Mouse (Mus musculus) hindbrain, embryonic 11.5 days (tissue): ENCODE measurements at regions not wholly inside any gene's neighbourhood (a gene's known extent, or its start where the extent isn't known, plus 50 kb on each side); places are given as distances from the start of the nearest gene placed in this dataset.

Experiments
- ATAC-seq: fragments of 200-750 bp; cut with Nextera tagmentation; 2 replicates; pipeline ENCODE4 v1.8.0; 2017; ENCODE audit warnings: mild to moderate bottlenecking, moderate TSS enrichment, moderate library complexity; ENCODE audit not compliant: low FRiP score
- DNase-seq: peaks from one replicate; pipeline ENCODE4 v3.0.0-alpha.2; 2015; ENCODE audit warnings: low spot score
- H3K27ac ChIP-seq: fragments of 300-500 bp; sonication (generic); 2 replicates; pipeline ENCODE4 v1.5.1; 2014; ENCODE audit warnings: mild to moderate bottlenecking, low read depth, low read length
- H3K27me3 ChIP-seq: fragments of 300-500 bp; sonication (generic); 2 replicates; pipeline ENCODE4 v1.6.1; 2014; ENCODE audit warnings: mild to moderate bottlenecking, low read length, moderate library complexity, mixed read lengths; ENCODE audit not compliant: control insufficient read depth, insufficient read depth
- H3K36me3 ChIP-seq: fragments of 300-500 bp; sonication (generic); 2 replicates; pipeline ENCODE4 v1.6.1; 2014; ENCODE audit warnings: mild to moderate bottlenecking, low read length, moderate library complexity, mixed read lengths; ENCODE audit not compliant: control insufficient read depth, insufficient read depth
- H3K4me1 ChIP-seq: fragments of 300-500 bp; sonication (generic); replicated peaks from 2 replicates; pipeline ENCODE4 v1.6.1; 2014; ENCODE audit warnings: low read length, mixed read lengths; ENCODE audit not compliant: control insufficient read depth, insufficient read depth
- H3K4me2 ChIP-seq: fragments of 300-500 bp; sonication (generic); replicated peaks from 2 replicates; pipeline ENCODE4 v1.6.1; 2014; ENCODE audit warnings: mild to moderate bottlenecking, low read depth, low read length
- H3K4me3 ChIP-seq: fragments of 300-500 bp; sonication (generic); 2 replicates; pipeline ENCODE4 v1.5.1; 2014; ENCODE audit warnings: low read depth, low read length
- H3K9ac ChIP-seq: fragments of 300-500 bp; sonication (generic); 2 replicates; pipeline ENCODE4 v1.6.1; 2014; ENCODE audit warnings: low read depth, low read length
- H3K9me3 ChIP-seq: fragments of 300-500 bp; sonication (generic); 2 replicates; pipeline ENCODE4 v1.6.1; 2016; ENCODE audit warnings: low read length; ENCODE audit not compliant: control insufficient read depth
- WGBS: fragments of 180-500 bp; shearing (Covaris S2); extraction: QIAGEN DNeasy Blood & Tissue Kit; methylation state at CpG from one replicate; pipeline ENCODE4 v1.1.7; 2014; 5-methylcytosine and 5-hydroxymethylcytosine counted together

DNA sequence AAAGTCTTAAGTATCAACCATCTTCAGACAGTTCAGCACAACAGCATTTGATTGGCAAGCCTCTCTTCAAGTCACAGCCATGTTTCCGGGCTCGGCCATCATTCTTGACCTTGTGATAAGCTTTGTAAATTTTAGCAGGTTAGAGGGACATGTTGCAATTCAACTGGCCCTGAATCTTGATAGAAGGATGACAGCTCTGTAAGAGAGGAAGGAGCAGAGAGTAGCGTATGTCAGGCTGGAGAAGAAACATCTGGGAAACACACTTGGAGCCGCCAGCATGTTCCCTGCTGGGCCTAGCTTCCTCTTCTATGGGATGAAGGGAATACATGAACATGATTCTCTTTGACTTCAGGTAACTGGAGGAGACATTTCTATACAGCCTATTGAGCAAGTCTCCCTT lies 115.2 kb upstream of the Rgma start:
- Histone ChIP-seq H3K36me3 (no peaks in the 10 kb centered on the region), H3K27ac (no peak overlapping the region), H3K4me1 (no peaks in the 10 kb centered on the region), H3K9ac (no peak overlapping the region), H3K4me3 (no peak overlapping the region), H3K27me3 (no peaks in the 10 kb centered on the region), H3K9me3 (no peaks in the 10 kb centered on the region), H3K4me2 (no peak overlapping the region)
- 81% methylated on average over 4 of the region's 4 CpGs for WGBS
- DNase-seq (no peak), ATAC-seq (no peak)

DNA sequence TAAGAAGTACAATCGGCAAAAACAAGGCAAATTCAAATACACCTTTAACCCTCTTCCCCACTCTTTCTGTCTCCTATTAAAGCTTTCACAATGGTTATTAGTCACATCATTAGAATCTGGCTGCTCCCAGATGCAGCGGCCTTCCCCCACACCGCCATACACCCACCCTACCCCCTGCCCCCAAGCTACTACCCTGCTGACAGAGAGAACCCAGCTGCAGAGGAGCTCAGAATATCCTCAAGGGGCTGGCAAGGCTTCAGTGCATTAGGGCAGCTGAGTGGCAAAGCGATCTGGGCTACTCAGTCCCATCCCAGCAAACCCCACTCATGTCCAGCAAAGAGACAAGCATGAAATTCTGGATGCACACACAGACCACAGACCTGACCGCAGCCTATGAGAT lies 113.6 kb upstream of the Rgma start:
- Histone ChIP-seq H3K36me3 (no peaks in the 10 kb centered on the region), H3K9ac (no peak overlapping the region), H3K27me3 (no peaks in the 10 kb centered on the region), H3K27ac (no peak overlapping the region), H3K4me3 (no peak overlapping the region), H3K4me2 (no peak overlapping the region), H3K4me1 (no peaks in the 10 kb centered on the region), H3K9me3 (no peaks in the 10 kb centered on the region)
- WGBS: 53% methylated on average over 5 of the region's 5 CpGs
- DNase-seq (peak; percentile 33), ATAC-seq (peak; percentile 30; the same call in 1 of the 2 replicates)

DNA sequence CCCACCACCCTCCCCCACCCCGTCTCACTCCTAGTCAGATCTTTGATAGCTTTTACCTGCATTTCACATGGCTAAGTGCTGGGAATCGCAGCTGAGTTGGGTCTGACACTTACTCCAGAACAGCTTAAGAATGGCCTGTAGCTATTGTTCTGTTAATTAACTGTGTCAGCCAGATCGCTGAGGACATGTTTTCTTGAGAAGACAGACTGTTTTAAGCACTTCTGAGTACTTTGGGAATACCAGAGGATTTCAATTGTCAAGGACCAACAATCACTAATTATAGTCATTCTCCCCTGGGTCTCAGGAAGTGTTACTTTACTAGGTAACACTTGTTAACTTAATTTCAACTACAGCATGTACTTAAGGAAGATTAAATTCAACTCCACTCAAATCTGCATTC lies 112.8 kb upstream of the Rgma start:
- 43% methylated on average over 3 of the region's 3 CpGs for WGBS
- H3K4me3 ChIP-seq: no peak overlapping the region
- H3K9ac ChIP-seq: no peak overlapping the region
- ATAC-seq (no peak), DNase-seq (no peak)
- no peaks in the 10 kb centered on the region for H3K36me3 ChIP-seq
- no peaks in the 10 kb centered on the region for H3K27me3 ChIP-seq
- no peaks in the 10 kb centered on the region for H3K4me1 ChIP-seq
- no peak overlapping the region for H3K4me2 ChIP-seq
- no peak overlapping the region for H3K27ac ChIP-seq
- no peaks in the 10 kb centered on the region for H3K9me3 ChIP-seq

DNA sequence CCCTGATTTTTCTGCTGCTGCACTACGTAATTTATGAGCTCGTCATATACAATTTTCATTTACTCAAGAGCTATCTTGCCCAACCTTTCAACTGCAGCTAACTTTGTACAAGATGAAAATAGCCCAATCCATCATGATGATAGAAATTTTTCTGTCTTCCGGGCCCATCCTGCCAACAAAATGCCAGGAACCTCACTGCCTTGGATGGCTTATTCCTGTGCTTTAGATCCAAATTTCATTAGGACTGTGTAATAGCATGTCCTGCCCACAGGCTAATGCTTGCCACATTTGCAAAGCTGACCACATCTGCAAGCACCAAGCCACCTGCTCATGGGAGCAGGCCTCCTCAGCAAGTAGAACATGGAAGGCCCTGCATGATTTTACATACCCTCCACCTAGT lies 105.7 kb upstream of the Rgma start:
- DNase-seq (no peak), ATAC-seq (no peak)
- H3K4me2 ChIP-seq: no peak overlapping the region
- H3K4me3 ChIP-seq: no peak overlapping the region
- no peaks in the 10 kb centered on the region for H3K4me1 ChIP-seq
- 92% methylated on average over 3 of the region's 3 CpGs for WGBS
- H3K27ac ChIP-seq: no peak overlapping the region
- no peaks in the 10 kb centered on the region for H3K9me3 ChIP-seq
- no peaks in the 10 kb centered on the region for H3K27me3 ChIP-seq
- H3K9ac ChIP-seq: no peak overlapping the region
- H3K36me3 ChIP-seq: no peaks in the 10 kb centered on the region

DNA sequence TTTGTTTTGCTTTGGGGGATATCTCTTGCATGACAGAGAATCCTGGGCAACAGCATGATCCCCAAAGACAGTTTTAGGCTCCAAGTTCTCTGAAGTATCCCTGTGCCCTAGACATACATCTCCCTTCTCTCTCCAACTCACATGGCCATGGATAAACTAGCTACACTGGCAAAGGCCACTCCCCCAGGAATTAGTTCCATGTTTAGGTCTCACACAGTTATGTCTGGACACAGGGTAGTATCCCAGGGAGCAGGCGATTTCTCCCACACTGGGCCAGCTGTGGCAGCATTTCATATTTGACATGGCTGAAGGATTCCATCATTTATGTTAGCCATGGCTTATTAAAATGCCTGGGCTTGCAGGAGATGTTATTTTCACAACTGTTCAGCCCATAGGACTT lies 102.5 kb upstream of the Rgma start:
- H3K27me3 ChIP-seq: no peaks in the 10 kb centered on the region
- no peak overlapping the region for H3K4me3 ChIP-seq
- DNase-seq: no peak
- no peak overlapping the region for H3K27ac ChIP-seq
- no peaks in the 10 kb centered on the region for H3K36me3 ChIP-seq
- no peak for ATAC-seq
- H3K4me1 ChIP-seq: no peaks in the 10 kb centered on the region
- WGBS: 70% methylated on average over 1 of the region's 1 CpGs
- no peak overlapping the region for H3K9ac ChIP-seq
- no peaks in the 10 kb centered on the region for H3K9me3 ChIP-seq
- no peak overlapping the region for H3K4me2 ChIP-seq

DNA sequence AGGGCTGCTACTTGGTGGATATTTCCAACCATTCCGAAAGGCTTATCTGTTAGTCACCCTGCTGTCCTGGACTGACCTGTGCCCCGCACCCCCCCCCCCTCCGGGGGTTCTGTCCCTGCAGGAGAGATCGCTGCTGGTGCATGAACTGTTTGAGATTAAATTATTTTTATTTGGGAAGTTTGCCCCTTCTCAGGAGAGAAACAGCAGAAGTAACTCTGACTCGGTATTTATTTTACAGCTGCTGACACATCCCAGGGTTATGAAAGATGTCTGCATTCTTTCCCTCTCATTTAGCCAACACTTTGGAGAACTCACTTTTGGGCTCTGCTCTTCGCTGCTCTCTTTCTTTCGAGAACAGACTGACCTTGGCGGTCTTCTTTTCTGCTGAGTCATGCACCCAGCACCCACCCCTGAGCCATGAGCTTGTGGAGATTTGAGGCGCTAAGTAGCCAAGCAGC lies 99.5 kb upstream of the Rgma start:
- no peak for ATAC-seq
- H3K9ac ChIP-seq: no peak overlapping the region
- H3K36me3 ChIP-seq: no peaks in the 10 kb centered on the region
- no peaks in the 10 kb centered on the region for H3K9me3 ChIP-seq
- H3K27me3 ChIP-seq: no peaks in the 10 kb centered on the region
- WGBS: 85% methylated on average over 9 of the region's 9 CpGs
- no peak for DNase-seq
- H3K4me2 ChIP-seq: no peak overlapping the region
- H3K4me3 ChIP-seq: no peak overlapping the region
- no peak overlapping the region for H3K27ac ChIP-seq
- no peaks in the 10 kb centered on the region for H3K4me1 ChIP-seq

DNA sequence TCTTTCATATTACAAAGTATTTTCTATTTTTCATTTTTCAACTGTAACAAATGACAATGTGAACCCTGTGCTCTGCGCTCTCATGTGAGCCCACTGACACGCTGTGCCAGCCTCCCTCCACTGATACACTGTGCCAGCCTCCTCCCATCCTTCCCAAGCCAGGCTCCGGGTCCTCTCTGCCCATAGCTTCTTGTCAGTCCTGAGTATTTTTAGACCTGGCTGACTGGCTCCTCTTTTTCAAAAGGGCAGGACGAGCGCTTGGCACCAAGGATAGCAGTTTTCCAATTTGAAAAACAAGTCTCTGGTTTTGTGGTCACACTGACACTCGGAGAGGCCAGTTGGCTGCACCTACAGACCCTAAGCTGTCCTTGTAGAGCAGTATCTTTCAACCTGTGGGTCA lies 96.7 kb upstream of the Rgma start:
- no peaks in the 10 kb centered on the region for H3K27me3 ChIP-seq
- H3K9ac ChIP-seq: no peak overlapping the region
- 87% methylated on average over 6 of the region's 6 CpGs for WGBS
- H3K9me3 ChIP-seq: no peaks in the 10 kb centered on the region
- no peak overlapping the region for H3K4me3 ChIP-seq
- ATAC-seq (no peak), DNase-seq (no peak)
- no peaks in the 10 kb centered on the region for H3K36me3 ChIP-seq
- H3K4me2 ChIP-seq: no peak overlapping the region
- H3K27ac ChIP-seq: no peak overlapping the region
- no peaks in the 10 kb centered on the region for H3K4me1 ChIP-seq

DNA sequence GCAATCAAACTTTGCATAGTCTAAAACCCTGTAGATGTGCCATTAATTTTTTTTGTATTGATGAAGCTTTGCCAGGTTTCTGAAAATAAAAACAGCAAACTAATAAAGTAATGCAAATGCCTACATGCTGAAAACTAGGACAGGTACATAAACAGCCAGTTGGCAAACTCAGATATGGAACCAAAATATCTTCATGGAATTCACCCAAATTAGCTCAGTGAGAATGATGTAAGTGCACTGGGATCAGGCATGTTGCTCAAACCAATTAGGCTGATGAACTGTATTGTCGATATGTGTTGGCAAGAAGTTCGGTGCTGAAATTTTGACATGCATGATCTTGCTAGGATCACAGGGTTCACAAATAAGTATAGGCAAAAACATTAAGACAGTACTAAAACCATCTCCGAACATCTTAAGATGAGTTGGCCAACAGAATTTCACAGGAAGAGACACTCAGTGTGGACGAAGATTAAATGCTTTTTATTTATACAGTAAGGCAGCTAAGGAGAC lies 95.3 kb upstream of the Rgma start:
- Histone ChIP-seq H3K27me3 (no peaks in the 10 kb centered on the region), H3K9ac (no peak overlapping the region), H3K4me1 (no peaks in the 10 kb centered on the region), H3K4me2 (no peak overlapping the region), H3K4me3 (no peak overlapping the region), H3K9me3 (no peaks in the 10 kb centered on the region), H3K27ac (no peak overlapping the region), H3K36me3 (no peaks in the 10 kb centered on the region)
- no peak for DNase-seq
- no peak for ATAC-seq
- 93% methylated on average over 4 of the region's 4 CpGs for WGBS

DNA sequence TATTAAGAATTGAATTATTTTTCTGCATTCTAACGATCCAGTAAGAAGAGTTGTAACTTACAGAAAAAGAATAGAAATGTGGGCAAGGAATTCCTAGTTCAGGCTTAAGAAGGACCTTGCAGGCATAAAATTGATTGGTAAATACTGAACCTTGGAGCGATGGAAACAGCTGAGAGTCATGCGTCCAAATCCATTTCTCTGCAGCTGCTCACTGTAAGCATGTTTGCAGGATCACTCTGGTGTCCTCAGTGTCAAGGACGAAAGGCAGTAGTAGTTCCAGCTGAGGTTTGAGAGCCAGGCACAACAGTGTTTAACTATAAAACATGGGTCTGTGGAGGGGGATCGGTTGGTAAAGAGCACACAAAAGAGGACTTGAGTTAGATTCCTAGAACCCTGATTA lies 89.1 kb upstream of the Rgma start:
- ATAC-seq (no peak), DNase-seq (no peak)
- WGBS: 88% methylated on average over 5 of the region's 5 CpGs
- H3K27ac ChIP-seq: no peak overlapping the region
- no peaks in the 10 kb centered on the region for H3K36me3 ChIP-seq
- no peaks in the 10 kb centered on the region for H3K4me1 ChIP-seq
- no peak overlapping the region for H3K4me2 ChIP-seq
- H3K4me3 ChIP-seq: no peak overlapping the region
- H3K9me3 ChIP-seq: no peaks in the 10 kb centered on the region
- H3K9ac ChIP-seq: no peak overlapping the region
- H3K27me3 ChIP-seq: no peaks in the 10 kb centered on the region
